Mouse (Mus musculus) common myeloid progenitor, adult 5-6 weeks (primary cell): ENCODE results near the gene Vkorc1. TPM values are rescaled to one million over a fixed set of nuclear protein-coding genes. Genes with fewer than 3 reads are reported as not detected.
A peak's percentile ranks its signal among the peaks of the same experiment; 100 is the strongest.
"Not testable (repeated sequence)": the region's sequence is repeated elsewhere in the genome, so short reads cannot be mapped to it uniquely, and the experiment has no call there.

ENCODE experiments used
- ATAC-seq: replicated peaks from 2 replicates; pipeline ENCODE4 v1.8.0; 2016; ENCODE audit warnings: low read depth, mild to moderate bottlenecking, moderate TSS enrichment, inconsistent platforms; ENCODE audit not compliant: poor library complexity, severe bottlenecking
- total RNA-seq: library from RNA; stranded (forward); fragments of 200-1000, 187-1606 nt; gene quantifications from 2 replicates; pipeline ENCODE4 v1.2.3, GENCODE M21; 2017

Vkorc1 gene
- total RNA-seq, 1 experiment from 2014 or later = 27.6 TPM

- peak; percentile 35 for ATAC-seq
Observed at GRCm38 (mm10) chr7:127919290-127919689, 23.9 kb upstream of the Vkorc1 start.

DNA sequence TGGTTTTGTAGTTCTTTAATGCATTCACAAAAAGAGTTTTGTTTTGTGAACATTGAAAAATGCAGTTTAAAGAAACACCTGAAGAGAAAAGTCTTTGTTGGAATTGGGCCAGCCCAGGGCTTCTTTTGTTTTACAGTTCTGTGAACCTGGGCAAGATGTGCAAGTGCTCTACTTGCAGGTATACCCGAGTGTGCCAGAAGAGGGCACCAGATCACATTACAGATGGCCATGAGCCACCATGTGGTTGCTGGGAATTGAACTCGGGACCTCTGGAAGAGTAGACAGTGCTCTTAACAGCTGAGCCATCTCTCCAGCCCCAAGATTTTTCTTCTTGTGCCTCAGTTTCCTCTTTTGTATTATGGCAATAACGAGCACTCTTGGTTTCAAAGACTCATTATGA is 22.8 kb upstream of the Vkorc1 start:
- no peak for ATAC-seq

DNA sequence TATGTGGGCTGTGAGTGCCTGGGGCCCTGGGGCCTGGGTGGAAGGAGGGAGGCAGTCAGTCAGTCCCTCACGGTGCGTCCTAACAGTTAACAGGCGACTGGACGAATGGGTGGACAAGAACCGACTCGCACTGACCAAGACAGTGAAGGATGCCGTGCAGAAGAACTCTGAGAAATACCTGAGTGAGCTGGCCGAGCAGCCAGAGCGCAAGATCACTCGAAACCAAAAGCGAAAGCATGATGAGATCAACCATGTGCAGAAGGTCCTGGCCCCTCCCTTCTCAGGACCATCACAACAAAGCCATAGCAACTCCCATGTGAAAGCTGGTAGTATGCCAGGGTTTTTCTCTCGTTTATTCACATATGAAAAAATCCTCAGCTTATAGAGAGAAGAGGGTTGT is 19.9 kb upstream of the Vkorc1 start:
- no peak for ATAC-seq

- ATAC-seq = no peak
Observed at GRCm38 (mm10) chr7:127912938-127913337, 17.5 kb upstream of the Vkorc1 start.

GRCm38 (mm10) chr7:127912190-127912871 is 16.9 kb upstream of the Vkorc1 start, which contains the start of gene Kat8:
Gene Kat8 (plus strand): TSS chr7:127912516.
- peak; percentile 99 for ATAC-seq

DNA sequence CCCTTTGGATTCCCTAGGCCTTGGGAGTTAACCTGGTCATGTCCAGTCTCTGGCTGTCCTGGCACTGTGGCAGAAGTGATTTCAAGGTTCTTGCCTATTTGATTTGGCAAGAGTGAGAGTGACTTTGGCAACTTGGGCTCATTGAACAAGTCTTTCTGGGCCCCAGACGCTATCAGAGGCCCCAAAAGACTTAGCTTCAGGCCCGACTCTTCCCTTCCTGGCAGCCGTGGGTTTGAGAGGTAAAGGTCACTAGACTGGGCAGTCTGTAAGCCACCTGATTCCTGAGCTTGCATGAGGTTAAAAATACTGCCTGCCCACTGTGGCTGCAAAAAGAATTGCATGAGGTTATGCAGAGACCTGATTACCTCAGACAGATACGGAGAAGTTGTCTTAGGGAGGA is 13.2 kb upstream of the Vkorc1 start:
- ATAC-seq = no peak

- no peak for ATAC-seq
Observed at GRCm38 (mm10) chr7:127907939-127908338, 12.5 kb upstream of the Vkorc1 start.

- peak; percentile 89 for ATAC-seq
Observed at GRCm38 (mm10) chr7:127903971-127904796, 8.8 kb upstream of the Vkorc1 start, which contains the start of gene Bckdk. Gene Bckdk (plus strand): TSS chr7:127904082.

GRCm38 (mm10) chr7:127901772-127902171 is 6.4 kb upstream of the Vkorc1 start:
- ATAC-seq = no peak

GRCm38 (mm10) chr7:127899997-127900396 is 4.6 kb upstream of the Vkorc1 start:
- no peak for ATAC-seq

DNA sequence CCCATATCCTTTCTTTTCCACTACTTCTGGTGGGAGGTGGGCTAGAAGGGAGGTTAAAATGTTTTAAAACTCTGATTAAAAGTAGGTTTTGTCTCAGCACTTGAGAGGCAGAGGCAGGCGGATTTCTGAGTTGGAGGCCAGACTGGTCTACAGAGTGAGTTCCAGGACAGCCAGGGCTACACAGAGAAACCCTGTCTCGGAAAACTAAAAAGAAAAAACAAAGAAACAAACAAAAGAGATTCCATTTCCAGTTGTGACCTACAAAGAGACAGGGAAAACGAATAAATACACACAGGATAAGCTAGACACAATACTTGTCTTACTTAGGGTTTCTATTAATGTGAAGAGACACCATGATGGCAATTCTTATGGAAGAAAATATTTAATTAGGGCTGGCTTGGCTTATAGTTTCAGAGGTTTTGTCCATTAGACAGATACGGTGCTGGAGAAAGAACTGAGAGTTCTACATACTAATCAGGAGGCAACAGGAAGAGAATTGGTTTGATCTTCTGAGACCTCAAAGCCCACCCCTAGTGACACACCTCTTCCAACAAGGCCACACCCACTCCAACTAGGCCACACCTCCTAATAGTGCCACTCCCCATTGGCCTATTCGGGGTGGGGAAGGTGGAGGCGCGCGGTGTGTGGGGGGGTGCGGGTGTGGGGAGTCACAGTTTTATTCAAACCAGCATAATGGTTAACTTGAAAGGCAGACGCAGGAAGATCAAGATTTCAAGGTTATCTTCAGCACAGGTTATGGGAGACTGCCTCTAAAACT is 3.0 kb upstream of the Vkorc1 start:
- no peak for ATAC-seq

- no peak for ATAC-seq
Observed at GRCm38 (mm10) chr7:127897542-127897941, 2.1 kb upstream of the Vkorc1 start.

GRCm38 (mm10) chr7:127896384-127896783 is 967 bp upstream of the Vkorc1 start:
- ATAC-seq = no peak

GRCm38 (mm10) chr7:127895891-127896290 is 474 bp upstream of the Vkorc1 start:
- ATAC-seq = not testable (repeated sequence)

DNA sequence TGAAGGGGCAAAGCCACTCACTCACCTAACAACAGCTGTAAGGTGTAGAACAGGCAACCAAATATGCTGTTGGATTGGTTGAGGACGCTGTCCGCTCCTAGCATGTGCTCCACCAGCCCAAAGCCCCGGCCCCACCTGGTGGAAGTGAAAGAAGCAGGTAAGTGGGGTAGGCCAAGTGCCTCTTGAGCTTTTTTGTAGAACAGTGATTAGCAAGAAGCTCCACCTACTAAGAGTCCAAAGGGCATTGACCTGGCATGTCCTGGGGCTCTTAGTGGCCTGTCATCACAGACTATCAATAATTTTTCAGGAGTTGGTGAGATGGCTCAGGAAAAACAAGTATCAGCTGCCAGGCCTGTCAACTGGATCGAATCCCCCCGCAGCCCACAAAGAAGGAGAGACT is 937 bp downstream of the Vkorc1 start:
- no peak for ATAC-seq

GRCm38 (mm10) chr7:127890798-127891197 is 4.6 kb downstream of the Vkorc1 start, which contains the start of gene Prss53:
Gene Prss53 (minus strand): TSS chr7:127890970.
- ATAC-seq = no peak

DNA sequence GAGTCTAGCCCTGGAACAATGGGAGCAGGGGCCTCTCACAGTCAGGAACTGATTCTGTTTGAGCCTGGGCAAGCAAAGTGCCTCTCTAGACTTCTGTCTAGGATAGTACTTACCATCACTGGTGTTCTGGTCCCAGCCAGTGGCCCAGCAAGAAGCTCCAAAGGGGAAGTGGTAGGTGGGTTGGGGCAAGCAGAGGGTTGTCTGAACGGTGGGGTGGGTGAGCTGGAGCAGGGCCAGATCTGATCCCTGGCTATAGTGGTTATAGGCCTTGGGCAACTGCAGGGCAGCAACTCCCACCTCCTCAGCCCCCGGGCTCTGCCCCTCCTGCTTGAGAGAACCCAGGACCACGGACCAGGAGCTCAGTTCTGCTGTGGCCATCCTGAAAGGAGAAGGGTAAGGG is 6.6 kb downstream of the Vkorc1 start:
- ATAC-seq = peak; percentile 55

- no peak for ATAC-seq
Observed at GRCm38 (mm10) chr7:127887781-127888180, 7.6 kb downstream of the Vkorc1 start.

- no peak for ATAC-seq
Observed at GRCm38 (mm10) chr7:127887191-127887590, 8.2 kb downstream of the Vkorc1 start.

DNA sequence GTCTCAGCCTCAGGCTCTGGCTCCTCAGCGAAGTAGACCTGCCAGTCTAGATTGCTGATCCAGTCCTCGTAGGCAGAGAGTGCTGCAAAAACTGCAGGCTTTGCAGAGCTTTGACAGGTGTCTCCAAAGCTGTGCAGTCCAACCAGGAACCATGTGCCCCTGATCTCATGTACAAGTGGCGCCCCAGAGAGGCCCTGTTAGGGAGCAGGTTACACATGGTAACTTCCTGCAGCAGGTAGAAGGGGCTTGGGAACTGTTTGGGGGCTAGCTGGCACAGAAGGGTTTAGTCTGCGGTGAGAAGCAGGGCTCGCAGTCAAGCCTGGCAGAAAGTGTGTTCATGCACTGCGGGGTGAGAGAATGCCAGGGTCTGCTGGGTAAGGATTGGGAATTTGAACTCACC is 8.9 kb downstream of the Vkorc1 start:
- ATAC-seq = no peak
